8 mouse cellular contexts compared by ENCODE assay signal in genomic region chr2:167190076-167190399, GRCm38 (mm10). TPM values are rescaled to one million over a fixed set of nuclear protein-coding genes. Genes with fewer than 3 reads are reported as not detected.
DNase-seq lines count a peak whose midpoint lies in the region; ATAC-seq and TF ChIP-seq lines count a peak whose summit lies in the region.

Kcnb1 (minus strand) TSS chr2:167190155.

- no peak for TF ChIP-seq POLR2A in ES-Bruce4 (IDR thresholded peaks at IDR 0.05; ENCODE audit: insufficient read depth, low read length)
- TF ChIP-seq POLR2A in cerebellum, adult 2 months (IDR thresholded peaks at IDR 0.05; ENCODE audit: borderline replicate concordance, insufficient read depth, low read length): 0 out of 2 replicates have a peak, but pooled peaks have one; percentile 10

- H3K4me3 ChIP-seq in ES-Bruce4 (ENCODE audit: low read depth, low read length): peak within 1 kb of the TSS; percentile 47
- H3K4me3 ChIP-seq in cerebellum, adult 2 months (replicated peaks; ENCODE audit: insufficient read depth, low read depth, low read length): peak within 1 kb of the TSS; percentile 51
- peak within 1 kb of the TSS; percentile 75 for H3K4me3 ChIP-seq in layer of hippocampus, adult 2 months

- no peaks in the 10 kb centered on the region for H3K27me3 ChIP-seq in ES-Bruce4 (ENCODE audit: control insufficient read depth, insufficient read depth, low read length, poor library complexity, severe bottlenecking)
- no peaks in the 10 kb centered on the region; the same call in 1 of the 2 replicates for H3K27me3 ChIP-seq in cerebellum, adult 2 months (ENCODE audit: control insufficient read depth, insufficient read depth, low read length)

- H3K27ac ChIP-seq in ES-Bruce4 (ENCODE audit: insufficient read depth, low read length): no peak within 1 kb of the TSS
- H3K27ac ChIP-seq in cerebellum, adult 2 months (ENCODE audit: insufficient read depth, low read length): no peak within 1 kb of the TSS
- H3K27ac ChIP-seq in layer of hippocampus, adult 2 months: peak within 1 kb of the TSS; percentile 97

- peak; percentile 47 for ATAC-seq in frontal cortex, adult (ENCODE audit: low TSS enrichment)

- peak; percentile 26 for TF ChIP-seq CTCF in ES-Bruce4 (IDR thresholded peaks at IDR 0.05; ENCODE audit: low read depth, low read length)
- TF ChIP-seq CTCF in cerebellum, adult 2 months (IDR thresholded peaks at IDR 0.05; ENCODE audit: borderline replicate concordance, insufficient read depth, low read depth, low read length): peak; percentile 54
- TF ChIP-seq CTCF in layer of hippocampus, adult 2 months (conservative IDR thresholded peaks at IDR 0.05): peak; percentile 83

- TF ChIP-seq EP300 in ES-Bruce4 (IDR thresholded peaks at IDR 0.05; ENCODE audit: insufficient read depth, low read depth, low read length): no peak

- DNase-seq in cerebellum, adult 2 months: peak; percentile 62 to 70
- peak; percentile 50 for DNase-seq in heart, postnatal 25 days (ENCODE audit: low spot score)
- peak; percentile 72 to 80 for DNase-seq in layer of hippocampus, adult 2 months (ENCODE audit: low spot score in 2 of 2)
- DNase-seq in lung, adult 18-20 months: peak; percentile 38 to 40
- peak; percentile 48 for DNase-seq in ovary, postnatal 10 days (ENCODE audit: low spot score)
- peak; percentile 21 for DNase-seq in thymus, postnatal 0 days (ENCODE audit: low spot score)

- H3K9me3 ChIP-seq in ES-Bruce4 (replicated peaks; ENCODE audit: control insufficient read depth, insufficient read depth, low read length, poor library complexity, severe bottlenecking): no peaks in the 10 kb centered on the region

- peaks cover 3% of the 10 kb centered on the region for H3K4me1 ChIP-seq in ES-Bruce4 (ENCODE audit: control insufficient read depth, insufficient read depth, low read length)
- H3K4me1 ChIP-seq in cerebellum, adult 2 months (ENCODE audit: control insufficient read depth, insufficient read depth, low read length): peaks cover 4% of the 10 kb centered on the region

- peak within 1 kb of the TSS; percentile 43 for H3K9ac ChIP-seq in ES-Bruce4 (ENCODE audit: low read depth, poor library complexity, severe bottlenecking)

- intact Hi-C loops in heart, postnatal 25 days (cut with DNase I): loop anchor here (2.0 kb wide), 1 partner anchor 21 kb away; no protein-coding TSS in a partner anchor

- under 1% methylated on average over 41 of the region's 41 CpGs for WGBS in cerebellum, adult 2 months

- no peaks in the 10 kb centered on the region for H3K36me3 ChIP-seq in ES-Bruce4 (ENCODE audit: control insufficient read depth, insufficient read depth, low read length, poor library complexity, severe bottlenecking)

RNA-seq across cellular contexts. Expression of gene Kcnb1, which starts in this region (rescaled TPM):
- polyA plus RNA-seq in ES-Bruce4 (2011; ENCODE audit: insufficient read depth, insufficient read length, low read depth, missing spikeins): 1.1 and 1.4 TPM in 2 replicates
- 7.8 and 9.2 TPM in 2 replicates for polyA plus RNA-seq in cerebellum, adult 2 months (2012; rRNA removed)
- total RNA-seq in heart, postnatal 25 days (2021): 10 to 100 TPM; 40.9 to 47.9 TPM
- total RNA-seq in layer of hippocampus, adult 2 months (2021): 100 to 1,000 TPM; 103 to 105 TPM
- polyA plus RNA-seq in thymus, postnatal 0 days (2015; fragmentation: Nextera tagmentation; extraction: Ambion mirVana): 0.36 and 0.55 TPM in 2 replicates

Comparison
In these comparisons a context has a peak if more than half of its experiments do, and no peak if none do; other contexts are left out.
1. Peak in DNase-seq in thymus, postnatal 0 days; RNA of the gene not detected or under 1 TPM.
2. CTCF ChIP-seq: peak in every context shown above with its lines; median percentile 83 in layer of hippocampus, adult 2 months; 54 in cerebellum, adult 2 months; 26 in ES-Bruce4.
3. DNase-seq: peak in every context shown above with its lines; median percentile 76 in layer of hippocampus, adult 2 months; 66 in cerebellum, adult 2 months; 50 in heart, postnatal 25 days; 48 in ovary, postnatal 10 days; 39 in lung, adult 18-20 months; 21 in thymus, postnatal 0 days.